Mouse (Mus musculus) c-Kit-positive CD71-positive TER-119-negative erythroid progenitor cells, embryonic 14.5 days (primary cell): ENCODE measurements around the gene Utp20.
"Not testable (repeated sequence)": the region's sequence is repeated elsewhere in the genome, so short reads cannot be mapped to it uniquely, and the experiment has no call there.

Source experiments
- DNase-seq: peaks from one replicate; pipeline ENCODE4 v3.0.0-alpha.2; 2013; ENCODE audit warnings: low read depth

The Utp20 gene

GRCm38 (mm10) chr10:88783941-88784340 is 42.7 kb downstream of the Utp20 start:
- no peak for DNase-seq

- DNase-seq = not testable (repeated sequence)
Measured at GRCm38 (mm10) chr10:88783135-88783534, 43.5 kb downstream of the Utp20 start.

- no peak for DNase-seq
Measured at GRCm38 (mm10) chr10:88780716-88781115, 45.9 kb downstream of the Utp20 start.

GRCm38 (mm10) chr10:88776206-88776605 is 50.4 kb downstream of the Utp20 start:
- DNase-seq = no peak

DNA sequence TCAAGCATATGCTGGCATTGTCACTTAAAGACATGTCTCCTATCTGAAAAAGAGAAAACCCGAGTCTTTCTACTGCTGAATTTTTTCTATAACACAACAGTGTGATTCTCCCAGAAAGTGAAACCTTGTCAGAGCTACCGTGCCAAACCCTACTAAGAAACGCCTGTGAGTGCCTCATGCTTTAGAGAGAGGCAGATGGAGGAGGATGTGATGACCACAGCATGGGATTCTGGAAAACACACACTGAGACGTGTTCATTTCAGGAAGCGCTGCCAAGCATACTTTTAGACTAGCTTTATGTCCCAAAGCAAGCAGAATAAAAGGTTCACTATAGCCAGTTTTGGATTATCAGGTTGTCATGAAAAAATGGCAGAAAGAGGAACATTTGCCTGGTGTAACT is 53.6 kb downstream of the Utp20 start:
- not testable (repeated sequence) for DNase-seq

DNA sequence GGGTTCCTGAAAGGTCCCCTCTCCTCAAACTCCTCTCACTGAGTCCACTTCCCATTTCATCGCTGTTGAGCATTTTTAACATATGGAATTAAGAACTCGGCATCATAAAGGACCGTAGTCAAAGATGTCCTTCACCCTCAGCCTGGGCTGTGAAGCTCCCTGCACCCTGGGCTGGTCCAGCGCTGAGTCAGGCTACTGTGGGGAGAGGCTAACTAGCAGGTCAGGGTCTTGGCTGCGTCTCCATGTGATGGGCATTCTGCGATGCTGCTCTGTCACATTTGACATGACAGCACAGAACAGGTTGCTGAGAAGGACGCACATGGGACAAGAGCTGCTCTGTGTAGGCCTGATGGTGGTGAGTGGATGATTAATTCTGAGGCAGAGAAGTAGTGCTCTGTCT is 56.9 kb downstream of the Utp20 start:
- DNase-seq = no peak

DNA sequence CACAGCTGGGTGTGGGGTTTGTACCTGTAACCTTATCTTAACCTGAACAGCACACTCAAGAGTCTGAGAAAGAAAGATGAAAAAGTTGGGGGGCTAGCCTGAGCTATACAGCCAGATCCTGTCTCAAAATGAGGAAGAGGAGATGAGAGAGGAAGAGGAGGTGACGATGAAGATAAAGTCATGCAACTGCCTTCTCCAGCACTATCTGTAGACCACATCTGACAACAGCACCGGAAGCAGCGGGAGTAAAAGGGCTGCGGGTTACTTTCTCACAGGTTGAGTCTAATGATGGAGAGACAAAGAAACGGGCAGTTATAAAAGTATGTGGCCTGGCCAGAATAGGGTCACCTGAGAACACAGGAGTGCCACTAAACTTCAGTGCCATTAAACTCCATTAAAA is 57.6 kb downstream of the Utp20 start:
- DNase-seq = no peak

- no peak for DNase-seq
Measured at GRCm38 (mm10) chr10:88765431-88766142, 61.0 kb downstream of the Utp20 start.

DNA sequence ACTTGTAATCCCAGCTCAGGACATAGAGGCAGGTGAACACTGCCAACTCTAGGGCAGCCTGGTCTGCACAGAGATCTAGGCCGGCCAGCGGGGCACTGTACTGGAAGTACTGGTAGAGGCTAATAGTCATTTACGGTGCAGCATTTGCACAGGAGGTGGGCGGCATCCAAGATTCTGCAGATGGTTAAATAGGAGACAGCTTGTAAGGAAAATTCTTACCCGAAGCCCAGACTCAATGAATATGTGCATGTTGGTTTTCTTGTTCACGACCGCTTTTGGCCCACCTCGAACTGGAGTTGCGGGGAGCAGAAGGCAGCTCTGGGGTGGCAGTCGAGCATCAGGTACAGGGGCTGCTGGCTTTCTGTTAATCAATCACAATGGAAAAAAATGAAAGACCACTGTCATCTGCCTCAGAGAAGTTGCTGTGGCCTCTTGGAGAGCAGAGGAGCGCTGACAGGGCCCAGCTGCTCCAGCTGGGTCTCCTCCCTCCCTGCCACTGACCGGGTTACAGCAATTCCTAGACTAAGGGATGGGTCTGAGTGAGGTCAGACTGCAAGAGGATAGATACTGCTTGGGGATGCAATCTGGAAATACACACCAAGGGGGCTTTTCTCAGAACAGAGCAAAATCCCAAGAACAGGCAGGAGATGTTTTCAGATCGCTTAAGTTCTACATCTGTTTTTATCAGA is 64.9 kb downstream of the Utp20 start:
- no peak for DNase-seq

DNA sequence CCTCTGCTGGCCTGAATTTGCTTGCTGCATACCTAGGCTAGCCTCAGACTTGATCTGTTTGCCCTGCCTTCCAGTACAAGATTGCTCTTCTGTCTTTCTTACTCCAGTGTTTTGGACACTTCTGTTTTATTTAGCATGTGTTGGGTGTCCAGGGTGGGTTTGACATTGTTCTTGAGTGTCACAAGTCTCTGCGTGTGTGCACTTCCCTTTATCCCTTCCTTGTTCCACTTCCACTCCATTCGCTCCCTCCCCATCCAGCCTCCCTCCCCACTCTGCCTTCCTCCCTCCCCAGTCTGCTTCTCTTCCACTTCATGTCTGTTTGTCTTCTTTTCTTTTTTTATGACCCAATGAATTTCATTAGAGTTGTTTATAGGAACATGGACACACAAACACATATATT is 85.2 kb downstream of the Utp20 start:
- DNase-seq = no peak

GRCm38 (mm10) chr10:88740781-88741180 is 85.8 kb downstream of the Utp20 start:
- DNase-seq = no peak

- no peak for DNase-seq
Measured at GRCm38 (mm10) chr10:88739818-88740217, 86.8 kb downstream of the Utp20 start.

DNA sequence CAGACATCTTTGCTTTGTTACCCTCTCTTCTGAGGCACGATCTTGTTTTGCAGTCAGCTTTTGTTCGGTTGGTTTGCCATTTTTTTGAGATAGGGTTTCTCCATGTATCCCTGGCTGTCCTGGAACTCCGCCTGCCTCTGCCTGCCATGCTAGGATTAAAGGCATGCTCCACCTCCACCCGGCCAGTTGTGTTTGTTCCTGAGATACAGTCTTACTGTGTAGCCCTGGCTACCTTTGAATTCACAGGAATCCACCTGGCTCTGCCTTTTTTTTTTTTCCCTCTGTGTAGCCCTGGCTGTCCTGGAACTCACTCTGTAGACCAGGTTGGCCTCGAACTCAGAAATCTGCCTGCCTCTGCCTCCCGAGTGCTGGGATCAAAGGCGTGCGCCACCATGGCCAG is 87.5 kb downstream of the Utp20 start:
- not testable (repeated sequence) for DNase-seq

GRCm38 (mm10) chr10:88732309-88732622 is 94.3 kb downstream of the Utp20 start:
- DNase-seq = no peak

- DNase-seq = no peak
Measured at GRCm38 (mm10) chr10:88731496-88732308, 94.9 kb downstream of the Utp20 start.

DNA sequence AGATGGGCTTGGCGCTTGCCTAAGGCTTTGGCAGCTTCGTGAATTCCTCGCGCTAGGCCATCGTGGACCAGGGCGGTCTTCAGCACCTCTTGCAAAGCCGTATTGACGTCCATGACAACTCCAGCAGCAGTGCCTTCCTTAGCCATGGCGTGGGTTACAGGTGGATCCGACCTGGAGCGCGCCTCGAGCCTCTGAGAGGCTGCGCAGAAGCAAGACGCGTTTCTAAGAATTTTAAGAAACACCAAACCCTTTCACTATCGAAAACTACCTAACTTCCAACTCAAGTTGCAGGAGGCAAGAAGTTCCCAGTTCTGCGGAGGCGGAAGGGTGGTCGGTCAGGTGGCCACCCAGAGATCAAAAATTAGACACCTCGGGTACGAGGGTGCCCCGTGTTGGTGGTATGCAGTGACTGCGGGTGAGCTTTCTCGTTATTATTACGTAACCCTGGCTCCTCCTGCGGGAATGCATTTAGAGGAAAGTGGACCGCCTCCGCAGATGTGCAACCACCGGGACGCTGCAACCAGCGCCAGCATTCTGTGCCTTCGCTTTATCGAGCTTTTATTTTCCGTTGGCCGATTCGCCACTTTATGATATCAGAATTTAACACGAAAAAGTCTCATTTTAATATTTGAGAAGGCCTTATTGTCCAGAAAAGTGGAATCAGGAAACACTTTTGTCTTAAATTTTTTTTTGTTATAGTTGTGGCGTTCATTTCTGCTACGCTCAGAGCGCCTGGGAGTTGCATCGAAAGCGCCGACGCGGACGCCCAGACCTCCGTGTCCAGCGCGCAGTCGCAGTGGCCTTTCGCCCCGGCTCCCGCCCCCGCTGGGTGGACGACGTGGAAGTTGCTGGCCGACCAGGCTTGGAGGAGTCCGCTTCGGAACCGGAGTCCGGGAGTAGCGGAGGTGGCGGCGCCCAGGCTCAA is 95.8 kb downstream of the Utp20 start, which contains the start of gene Arl1:
Gene Arl1 (plus strand): TSS at position 288 of the 925 bp plus-strand sequence.
- DNase-seq = peak; percentile 71

- no peak for DNase-seq
Measured at GRCm38 (mm10) chr10:88728166-88728565, 98.4 kb downstream of the Utp20 start.

DNA sequence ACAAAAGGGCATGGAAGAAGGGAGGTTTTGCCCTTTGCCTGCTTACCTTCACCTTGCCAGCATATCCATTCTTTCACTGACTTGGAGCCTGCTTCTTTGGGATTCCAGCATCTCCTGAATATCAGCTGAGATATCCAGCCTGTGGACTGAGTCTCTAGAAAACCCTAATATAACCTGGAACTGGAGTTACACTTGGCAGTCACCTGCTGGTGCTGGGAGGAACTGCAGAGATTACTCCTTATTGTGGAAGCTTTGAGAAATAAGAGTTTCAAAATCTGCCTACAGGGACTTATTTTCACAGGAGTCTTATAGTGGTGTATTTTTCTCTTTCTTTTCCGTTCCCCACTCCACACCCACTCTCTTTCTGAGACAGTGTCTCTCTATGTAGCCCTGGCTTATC is 99.5 kb downstream of the Utp20 start:
- no peak for DNase-seq

DNA sequence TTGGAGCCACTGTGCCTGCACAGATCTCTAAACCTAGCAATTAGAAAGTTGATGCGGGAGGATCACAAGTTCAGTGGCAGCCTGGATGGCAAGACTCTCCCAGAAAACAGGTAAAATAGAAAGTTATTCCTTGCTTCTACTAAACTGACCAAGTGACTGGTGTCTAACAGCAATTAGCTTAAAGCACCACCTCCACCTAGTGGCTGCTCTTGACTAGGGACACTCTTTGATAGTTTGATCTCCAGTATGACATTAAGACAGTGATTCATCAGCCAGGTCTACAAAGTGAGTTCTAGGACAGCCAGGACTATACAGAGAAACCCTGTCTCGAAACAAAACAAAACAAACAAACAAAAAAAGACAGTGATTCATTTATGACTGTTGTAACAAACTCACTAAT is 101.3 kb downstream of the Utp20 start:
- DNase-seq = no peak

GRCm38 (mm10) chr10:88719618-88720017 is 107.0 kb downstream of the Utp20 start:
- DNase-seq = no peak

- DNase-seq = no peak
Measured at GRCm38 (mm10) chr10:88717756-88718025, 108.9 kb downstream of the Utp20 start.
